Mouse (Mus musculus): ENCODE measurements around the gene Rmnd5b. TPM values are rescaled to one million over a fixed set of nuclear protein-coding genes. Genes with fewer than 3 reads are reported as not detected.
"Not testable (repeated sequence)": the region's sequence is repeated elsewhere in the genome, so short reads cannot be mapped to it uniquely, and the experiment has no call there.

Rmnd5b gene
- polyA plus RNA-seq, 1 experiment: 42.4 TPM

GRCm38 (mm10) chr11:51615129-51615528 lies 20.6 kb downstream of the Rmnd5b start:
- Histone ChIP-seq H3K4me3 (ENCODE audit: insufficient read depth, low read length) (peak overlapping the region; percentile 58), H3K4me1 (ENCODE audit: control insufficient read depth, insufficient read depth, low read length) (peaks cover 16% of the 10 kb centered on the region), H3K27ac (ENCODE audit: insufficient read depth, low read depth, low read length) (peak overlapping the region; percentile 86)
- no peak for TF ChIP-seq POLR2A (IDR thresholded peaks at IDR 0.05; ENCODE audit: borderline replicate concordance, low read depth, low read length)
- no peak for TF ChIP-seq CTCF (IDR thresholded peaks at IDR 0.05; ENCODE audit: low read depth, low read length)

- H3K4me1 ChIP-seq (ENCODE audit: control insufficient read depth, insufficient read depth, low read length): peaks cover 18% of the 10 kb centered on the region
Observed at GRCm38 (mm10) chr11:51614256-51614655, 21.4 kb downstream of the Rmnd5b start.

GRCm38 (mm10) chr11:51609940-51610339 lies 25.8 kb downstream of the Rmnd5b start:
- peaks cover 12% of the 10 kb centered on the region for H3K4me1 ChIP-seq (ENCODE audit: control insufficient read depth, insufficient read depth, low read length)
- not testable (repeated sequence) for H3K27ac ChIP-seq (ENCODE audit: insufficient read depth, low read depth, low read length); H3K4me3 ChIP-seq (ENCODE audit: insufficient read depth, low read length)

More at GRCm38 (mm10) chr11:51614256-51614655, 21.4 kb downstream of the Rmnd5b start:
- H3K27ac ChIP-seq (ENCODE audit: insufficient read depth, low read depth, low read length): no peak overlapping the region
- H3K4me3 ChIP-seq (ENCODE audit: insufficient read depth, low read length): no peak overlapping the region
- TF ChIP-seq CTCF (IDR thresholded peaks at IDR 0.05; ENCODE audit: low read depth, low read length): no peak
- no peak for TF ChIP-seq POLR2A (IDR thresholded peaks at IDR 0.05; ENCODE audit: borderline replicate concordance, low read depth, low read length)

GRCm38 (mm10) chr11:51609266-51609909 lies 26.3 kb downstream of the Rmnd5b start:
- Histone ChIP-seq H3K4me3 (ENCODE audit: insufficient read depth, low read length) (no peak overlapping the region), H3K27ac (ENCODE audit: insufficient read depth, low read depth, low read length) (no peak overlapping the region), H3K4me1 (ENCODE audit: control insufficient read depth, insufficient read depth, low read length) (peaks cover 10% of the 10 kb centered on the region)
- TF ChIP-seq CTCF (IDR thresholded peaks at IDR 0.05; ENCODE audit: low read depth, low read length) (no peak), POLR2A (IDR thresholded peaks at IDR 0.05; ENCODE audit: borderline replicate concordance, low read depth, low read length) (no peak)

GRCm38 (mm10) chr11:51607096-51607738 lies 28.5 kb downstream of the Rmnd5b start:
- TF ChIP-seq POLR2A (IDR thresholded peaks at IDR 0.05; ENCODE audit: borderline replicate concordance, low read depth, low read length) (no peak), CTCF (IDR thresholded peaks at IDR 0.05; ENCODE audit: low read depth, low read length) (no peak)
- Histone ChIP-seq H3K4me1 (ENCODE audit: control insufficient read depth, insufficient read depth, low read length) (peaks cover 9% of the 10 kb centered on the region), H3K27ac (ENCODE audit: insufficient read depth, low read depth, low read length) (peak overlapping the region; percentile 70), H3K4me3 (ENCODE audit: insufficient read depth, low read length) (peak overlapping the region; percentile 94)

- Histone ChIP-seq H3K4me1 (ENCODE audit: control insufficient read depth, insufficient read depth, low read length) (peaks cover 9% of the 10 kb centered on the region), H3K27ac (ENCODE audit: insufficient read depth, low read depth, low read length) (peak within 1 kb of the TSS; percentile 89), H3K4me3 (ENCODE audit: insufficient read depth, low read length) (peak within 1 kb of the TSS; percentile 94)
- TF ChIP-seq CTCF (IDR thresholded peaks at IDR 0.05; ENCODE audit: low read depth, low read length) (no peak), POLR2A (IDR thresholded peaks at IDR 0.05; ENCODE audit: borderline replicate concordance, low read depth, low read length) (peak; percentile 93)
Observed at GRCm38 (mm10) chr11:51606447-51607095, 29.1 kb downstream of the Rmnd5b start, which contains the start of gene Hnrnpab. Hnrnpab (minus strand) TSS chr11:51606847.

GRCm38 (mm10) chr11:51605602-51606446 lies 29.9 kb downstream of the Rmnd5b start:
- Histone ChIP-seq H3K27ac (ENCODE audit: insufficient read depth, low read depth, low read length) (peak overlapping the region; percentile 89), H3K4me1 (ENCODE audit: control insufficient read depth, insufficient read depth, low read length) (peaks cover 9% of the 10 kb centered on the region), H3K4me3 (ENCODE audit: insufficient read depth, low read length) (peak overlapping the region; percentile 94)
- no peak for TF ChIP-seq POLR2A (IDR thresholded peaks at IDR 0.05; ENCODE audit: borderline replicate concordance, low read depth, low read length)
- no peak for TF ChIP-seq CTCF (IDR thresholded peaks at IDR 0.05; ENCODE audit: low read depth, low read length)

GRCm38 (mm10) chr11:51602253-51602652 lies 33.4 kb downstream of the Rmnd5b start:
- no peak for TF ChIP-seq CTCF (IDR thresholded peaks at IDR 0.05; ENCODE audit: low read depth, low read length)
- no peak for TF ChIP-seq POLR2A (IDR thresholded peaks at IDR 0.05; ENCODE audit: borderline replicate concordance, low read depth, low read length)
- Histone ChIP-seq H3K4me3 (ENCODE audit: insufficient read depth, low read length) (no peak overlapping the region), H3K27ac (ENCODE audit: insufficient read depth, low read depth, low read length) (no peak overlapping the region), H3K4me1 (ENCODE audit: control insufficient read depth, insufficient read depth, low read length) (peaks cover 6% of the 10 kb centered on the region)

GRCm38 (mm10) chr11:51597553-51597952 lies 38.1 kb downstream of the Rmnd5b start:
- H3K27ac ChIP-seq (ENCODE audit: insufficient read depth, low read depth, low read length): no peak overlapping the region
- TF ChIP-seq POLR2A (IDR thresholded peaks at IDR 0.05; ENCODE audit: borderline replicate concordance, low read depth, low read length): no peak
- no peak for TF ChIP-seq CTCF (IDR thresholded peaks at IDR 0.05; ENCODE audit: low read depth, low read length)
- peaks cover 17% of the 10 kb centered on the region for H3K4me1 ChIP-seq (ENCODE audit: control insufficient read depth, insufficient read depth, low read length)
- no peak overlapping the region for H3K4me3 ChIP-seq (ENCODE audit: insufficient read depth, low read length)

Data from bone marrow macrophage, adult 2 months (primary cell).